Mouse (Mus musculus): Measurements from ENCODE around the gene Mcm8.

Gene Mcm8

DNA sequence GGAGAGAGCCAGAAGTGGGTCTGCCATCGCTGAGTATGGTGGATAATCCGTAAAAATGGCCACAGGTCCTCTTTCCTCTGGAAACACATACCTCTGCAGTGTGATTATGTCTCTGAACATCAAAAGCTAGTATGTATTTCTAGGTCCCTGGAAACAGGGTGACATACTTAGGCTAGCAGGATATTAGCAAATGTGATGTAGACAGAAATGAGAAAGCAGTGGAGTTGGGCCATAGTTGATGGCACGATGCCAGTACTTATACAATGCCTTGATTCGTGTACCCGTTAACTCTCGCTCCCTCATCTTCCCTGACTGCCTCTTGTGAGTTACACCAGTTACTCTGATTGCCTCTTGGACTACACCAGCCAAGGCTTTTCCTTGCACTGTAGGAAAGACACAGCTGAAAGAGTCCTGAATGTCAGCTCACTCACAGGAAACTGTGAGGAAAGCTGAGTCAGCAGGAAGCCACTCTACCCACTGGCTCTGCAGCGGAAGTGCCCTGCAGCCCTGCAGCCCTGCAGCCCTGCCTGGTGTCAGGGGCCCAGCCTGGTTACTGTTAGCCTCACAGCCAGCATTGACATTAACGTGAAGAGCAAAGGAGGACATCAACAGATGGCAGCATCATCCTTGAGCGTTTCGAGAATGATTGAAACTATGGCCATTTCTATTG lies 57.9 kb downstream of the Mcm8 start:
- no peak for DNase-seq (ENCODE audit: low spot score)

DNA sequence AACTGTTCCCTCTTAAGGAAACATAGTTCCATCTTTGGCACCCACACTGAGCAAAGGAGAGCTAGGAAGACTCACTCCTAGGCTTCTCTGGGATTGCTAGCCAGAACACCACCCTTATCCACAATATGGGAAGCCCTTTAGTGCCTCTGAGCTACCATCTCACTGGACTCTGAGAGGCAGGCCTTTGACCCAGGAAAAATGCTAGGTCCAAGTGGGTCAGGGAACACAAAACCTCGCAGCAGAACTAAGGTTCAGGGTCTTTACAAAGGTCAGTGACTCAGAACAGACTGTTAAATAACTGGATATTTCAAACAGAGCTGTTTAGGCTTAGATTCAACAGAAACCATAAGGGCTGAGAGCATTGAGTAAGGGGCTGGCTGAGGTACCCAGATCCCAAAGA lies 61.0 kb downstream of the Mcm8 start:
- DNase-seq (ENCODE audit: low spot score) = no peak

- DNase-seq (ENCODE audit: low spot score) = no peak
These were observed 63.5 kb downstream of the Mcm8 start for GRCm38 (mm10) chr2:132879261-132880044.

DNA sequence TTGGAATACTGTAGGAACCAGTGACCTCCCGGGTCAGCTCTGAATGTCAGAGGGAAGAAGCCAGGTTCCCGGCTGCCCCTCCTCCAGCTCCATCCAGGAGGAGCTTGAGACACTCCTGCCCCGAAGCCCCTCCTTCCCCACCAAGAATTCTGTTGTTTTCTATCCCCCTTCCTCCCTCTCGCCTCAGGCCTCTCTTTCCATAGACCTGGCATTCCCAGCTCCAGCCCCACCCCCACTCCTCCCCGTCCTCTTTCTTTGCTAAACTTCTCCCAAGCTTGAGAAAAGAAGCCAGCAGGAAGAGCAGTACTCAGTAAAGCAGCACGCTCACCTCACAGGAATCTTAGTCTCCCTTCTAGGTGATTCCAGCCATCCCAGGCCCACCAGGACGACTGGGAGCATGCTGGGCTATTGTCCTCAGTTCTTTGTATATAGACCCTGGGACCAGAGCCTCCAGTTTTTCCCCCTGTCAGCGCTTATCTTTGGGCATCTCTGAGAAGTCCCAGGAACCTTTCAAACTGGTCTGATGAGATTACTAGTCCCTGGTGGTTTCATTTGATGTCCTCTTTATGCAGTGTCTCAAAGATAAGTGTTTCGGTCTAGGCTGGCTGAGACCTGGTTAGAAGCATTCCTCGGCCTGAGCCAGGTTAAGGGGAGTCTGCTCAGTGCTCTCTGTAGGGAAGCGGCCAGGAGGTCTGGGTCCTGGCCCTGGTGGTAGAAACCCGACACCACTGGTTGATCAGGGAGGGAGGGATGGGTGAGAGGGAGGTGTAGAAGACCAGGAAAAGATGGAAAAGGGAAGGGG lies 65.1 kb downstream of the Mcm8 start, which contains the start of gene Lrrn4:
TSS of gene Lrrn4 (minus strand) at position 48 of the 802 bp plus-strand sequence.
- DNase-seq (ENCODE audit: low spot score) = no peak

DNA sequence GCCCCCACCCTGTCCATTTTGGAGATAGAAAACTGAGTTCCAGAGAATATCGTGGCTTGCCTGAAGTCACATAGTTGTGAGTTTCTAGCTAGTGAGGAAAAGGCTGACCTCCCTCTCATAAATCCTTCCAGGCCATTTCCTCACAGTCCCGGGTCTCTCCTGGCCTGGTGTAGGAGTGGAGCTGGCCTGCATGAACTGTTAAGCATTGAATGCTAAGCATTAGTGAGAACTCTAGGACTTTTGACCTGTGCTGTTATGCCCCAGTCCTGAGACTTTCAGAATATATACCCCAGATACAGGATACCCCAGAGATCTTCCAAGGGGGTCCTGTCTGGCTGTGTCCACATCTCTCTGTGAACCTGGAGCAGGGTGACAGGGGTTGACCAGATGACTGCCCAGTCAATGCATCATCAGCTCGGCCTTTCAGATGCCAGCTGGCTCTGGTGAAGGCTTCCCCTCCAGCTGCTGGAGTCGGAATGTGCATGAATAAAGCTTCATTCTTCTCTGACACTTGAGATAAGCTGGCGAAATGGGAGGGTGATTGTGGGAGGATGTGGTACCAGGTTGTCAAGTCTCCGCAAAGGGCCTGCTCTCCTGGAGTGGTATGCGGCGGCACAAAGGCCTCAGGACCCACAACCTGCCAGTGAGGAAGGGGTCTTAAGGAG lies 68.5 kb downstream of the Mcm8 start:
- no peak for DNase-seq (ENCODE audit: low spot score)

DNA sequence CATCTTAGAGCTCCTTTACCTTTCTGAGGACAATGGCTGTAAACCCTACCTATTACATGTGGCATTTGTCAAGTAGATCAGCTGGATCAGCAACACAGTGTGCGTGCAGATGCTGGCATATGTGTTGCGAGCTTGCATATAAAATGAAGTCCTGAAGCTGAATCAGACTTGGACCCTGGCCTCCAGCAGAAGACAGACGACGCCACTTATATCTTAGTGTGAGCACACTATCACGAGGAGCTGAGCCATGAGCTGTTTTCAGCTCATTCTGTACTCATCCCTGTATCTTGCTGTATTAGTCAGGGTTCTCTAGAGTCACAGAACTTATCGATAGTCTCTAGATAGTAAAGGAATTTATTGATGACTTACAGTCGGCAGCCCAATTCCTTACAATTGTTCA lies 69.4 kb downstream of the Mcm8 start:
- no peak for DNase-seq (ENCODE audit: low spot score)

Data from c-Kit-positive CD71-positive TER-119-positive erythroid progenitor cells, embryonic 14.5 days (primary cell).